Mouse (Mus musculus) midbrain, embryonic 11.5 days (tissue): ENCODE results near the gene Arhgap44. TPM values are rescaled to one million over a fixed set of nuclear protein-coding genes. Genes with fewer than 3 reads are reported as not detected.

Experiments used
- ATAC-seq: fragments of 200-750 bp; cut with Nextera tagmentation; 2 replicates; pipeline ENCODE4 v1.8.0; 2017; ENCODE audit warnings: moderate TSS enrichment, moderate library complexity; ENCODE audit not compliant: low FRiP score
- DNase-seq: peaks from one replicate; pipeline ENCODE4 v3.0.0; 2015; ENCODE audit warnings: low spot score; ENCODE audit errors: missing footprints
- H3K27ac ChIP-seq: fragments of 300-500 bp; sonication (generic); 2 replicates; pipeline ENCODE4 v1.5.1; 2014; ENCODE audit warnings: low read depth, low read length
- H3K27me3 ChIP-seq: fragments of 300-500 bp; sonication (generic); 2 replicates; pipeline ENCODE4 v1.6.1; 2014; ENCODE audit warnings: mild to moderate bottlenecking, low read length, moderate library complexity, mixed read lengths; ENCODE audit not compliant: control insufficient read depth, insufficient read depth
- H3K36me3 ChIP-seq: fragments of 300-500 bp; sonication (generic); 2 replicates; pipeline ENCODE4 v1.6.1; 2014; ENCODE audit warnings: mild to moderate bottlenecking, low read length, moderate library complexity, mixed read lengths; ENCODE audit not compliant: control insufficient read depth, insufficient read depth
- H3K4me1 ChIP-seq: fragments of 300-500 bp; sonication (generic); 2 replicates; pipeline ENCODE4 v1.6.1; 2014; ENCODE audit warnings: low read length; ENCODE audit not compliant: control insufficient read depth, insufficient read depth
- H3K4me2 ChIP-seq: fragments of 300-500 bp; sonication (generic); 2 replicates; pipeline ENCODE4 v1.6.1; 2014; ENCODE audit warnings: mild to moderate bottlenecking, moderate library complexity
- H3K4me3 ChIP-seq: fragments of 300-500 bp; sonication (generic); 2 replicates; pipeline ENCODE4 v1.5.1; 2014; ENCODE audit warnings: low read depth, low read length
- H3K9ac ChIP-seq: fragments of 300-500 bp; sonication (generic); 2 replicates; pipeline ENCODE4 v1.6.1; 2014; ENCODE audit warnings: low read length
- H3K9me3 ChIP-seq: fragments of 300-500 bp; sonication (generic); 2 replicates; pipeline ENCODE4 v1.6.1; 2016; ENCODE audit warnings: low read length; ENCODE audit not compliant: control insufficient read depth
- WGBS: fragments of 180-500 bp; shearing (Covaris S2); extraction: QIAGEN DNeasy Blood & Tissue Kit; methylation state at CpG from one replicate; pipeline ENCODE4 v1.1.7; 2014; 5-methylcytosine and 5-hydroxymethylcytosine counted together
- polyA plus RNA-seq: library from polyadenylated mRNA; unstranded; fragments of >200 nt; fragmentation: Nextera tagmentation; extraction: Ambion mirVana; gene quantifications from 2 replicates; pipeline ENCODE4 v1.2.1, GENCODE M21; 2014

The Arhgap44 gene
- polyA plus RNA-seq, 1 experiment from 2014 or later: 4.9 TPM

DNA sequence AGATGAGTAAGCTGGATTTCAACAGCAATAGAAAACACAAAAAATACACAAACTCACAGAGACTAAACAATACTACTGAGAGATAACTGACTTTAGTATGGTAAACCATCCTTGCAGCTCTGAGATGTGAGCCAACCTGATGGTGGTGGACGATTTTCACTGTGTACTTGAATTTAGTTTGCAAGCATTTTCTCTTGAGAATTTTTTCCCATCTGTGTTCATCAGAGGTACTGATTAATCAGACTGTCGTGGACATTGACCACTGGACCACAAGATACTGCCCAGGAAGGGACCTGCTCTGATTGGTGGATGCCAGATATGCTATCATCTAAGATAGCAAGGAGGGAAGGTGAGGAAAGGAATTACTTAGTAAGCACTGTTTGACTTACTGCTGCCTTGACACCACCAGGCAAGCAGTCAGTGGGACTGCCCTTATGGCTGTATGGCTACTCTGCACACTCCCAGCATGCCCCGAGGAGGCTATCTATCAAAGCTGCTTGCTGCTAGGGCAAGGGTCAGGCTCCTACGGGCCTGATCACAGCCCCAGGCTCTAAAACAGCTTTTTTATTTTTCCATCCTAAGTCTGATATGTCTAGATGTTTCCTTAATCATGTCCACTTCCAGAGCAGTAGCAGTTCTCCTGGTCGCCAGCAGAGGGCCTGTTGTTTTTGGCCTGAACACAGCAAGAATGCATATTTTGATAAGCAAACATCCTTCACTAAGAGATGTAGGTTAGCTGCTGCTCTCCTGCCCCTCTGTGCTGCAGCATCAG is 74.1 kb downstream of the Arhgap44 start:
- no peak overlapping the region for H3K27ac ChIP-seq
- ATAC-seq (no peak), DNase-seq (peak; percentile 85)
- H3K36me3 ChIP-seq: no peaks in the 10 kb centered on the region
- no peak overlapping the region for H3K9ac ChIP-seq
- WGBS: 59% methylated on average over 5 of the region's 5 CpGs
- H3K9me3 ChIP-seq: no peaks in the 10 kb centered on the region
- no peak overlapping the region for H3K4me2 ChIP-seq
- no peaks in the 10 kb centered on the region for H3K4me1 ChIP-seq
- H3K27me3 ChIP-seq: no peaks in the 10 kb centered on the region
- H3K4me3 ChIP-seq: no peak overlapping the region

- DNase-seq (no peak), ATAC-seq (no peak)
- H3K27me3 ChIP-seq: no peaks in the 10 kb centered on the region
- H3K4me3 ChIP-seq: no peak overlapping the region
- WGBS: 93% methylated on average over 8 of the region's 8 CpGs
- H3K4me1 ChIP-seq: no peaks in the 10 kb centered on the region
- H3K9me3 ChIP-seq: no peaks in the 10 kb centered on the region
- no peaks in the 10 kb centered on the region for H3K36me3 ChIP-seq
- H3K4me2 ChIP-seq: no peak overlapping the region
- H3K27ac ChIP-seq: no peak overlapping the region
- no peak overlapping the region for H3K9ac ChIP-seq
These were observed 82.0 kb downstream of the Arhgap44 start for GRCm38 (mm10) chr11:65080761-65081160.

DNA sequence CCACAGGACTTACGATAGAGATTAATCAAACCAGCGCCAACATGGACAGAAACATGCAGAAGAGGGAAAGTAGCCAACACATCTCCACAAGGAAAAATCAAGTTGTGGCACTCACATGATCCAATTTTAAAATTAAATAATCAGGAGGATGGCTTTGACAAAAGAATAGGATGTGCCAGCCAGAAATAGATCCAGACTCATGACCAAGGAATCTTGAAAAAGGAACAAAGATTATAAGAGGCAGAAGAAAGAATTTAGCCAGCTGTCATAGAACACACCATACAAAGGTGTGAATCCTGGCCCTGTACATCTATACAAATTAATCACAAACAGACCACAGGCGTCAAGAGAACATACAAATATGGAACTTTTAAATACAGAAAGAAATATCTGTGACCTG is 82.5 kb downstream of the Arhgap44 start:
- H3K27me3 ChIP-seq: no peaks in the 10 kb centered on the region
- no peaks in the 10 kb centered on the region for H3K9me3 ChIP-seq
- H3K4me2 ChIP-seq: no peak overlapping the region
- H3K36me3 ChIP-seq: no peaks in the 10 kb centered on the region
- H3K4me1 ChIP-seq: no peaks in the 10 kb centered on the region
- DNase-seq (no peak), ATAC-seq (no peak)
- H3K4me3 ChIP-seq: no peak overlapping the region
- no peak overlapping the region for H3K9ac ChIP-seq
- no peak overlapping the region for H3K27ac ChIP-seq
- 91% methylated on average over 3 of the region's 3 CpGs for WGBS

- Histone ChIP-seq H3K27me3 (no peaks in the 10 kb centered on the region), H3K4me2 (no peak overlapping the region), H3K4me1 (no peaks in the 10 kb centered on the region), H3K27ac (no peak overlapping the region), H3K9ac (no peak overlapping the region), H3K36me3 (no peaks in the 10 kb centered on the region), H3K4me3 (no peak overlapping the region), H3K9me3 (no peaks in the 10 kb centered on the region)
- DNase-seq: no peak
- 87% methylated on average over 5 of the region's 5 CpGs for WGBS
- no peak for ATAC-seq
These were observed 93.2 kb downstream of the Arhgap44 start for GRCm38 (mm10) chr11:65069609-65070008.

DNA sequence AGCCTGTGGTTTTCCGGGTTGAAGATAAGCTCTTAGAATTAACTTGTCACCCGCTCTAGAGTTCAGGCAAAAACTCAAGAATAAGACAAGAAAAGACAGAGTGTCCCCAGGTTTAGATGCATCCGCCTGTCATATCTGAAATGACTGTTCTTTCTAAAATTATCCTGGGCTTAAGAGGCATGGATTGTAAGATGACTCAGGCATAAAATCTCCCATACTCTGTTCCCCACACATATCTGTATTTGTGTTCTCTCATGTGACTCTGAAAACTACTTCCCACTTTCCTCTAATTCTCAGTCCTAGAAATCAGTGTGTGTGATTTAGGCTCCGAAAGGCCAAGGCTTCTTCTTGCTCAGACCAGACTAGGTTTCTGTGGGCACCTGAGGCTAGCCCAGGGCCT is 93.7 kb downstream of the Arhgap44 start:
- Histone ChIP-seq H3K4me3 (no peak overlapping the region), H3K4me2 (no peak overlapping the region), H3K9ac (no peak overlapping the region), H3K9me3 (no peaks in the 10 kb centered on the region), H3K36me3 (no peaks in the 10 kb centered on the region), H3K4me1 (no peaks in the 10 kb centered on the region), H3K27me3 (no peaks in the 10 kb centered on the region), H3K27ac (no peak overlapping the region)
- ATAC-seq (no peak), DNase-seq (no peak)
- WGBS: 60% methylated on average over 4 of the region's 4 CpGs

GRCm38 (mm10) chr11:65065201-65065600 is 97.6 kb downstream of the Arhgap44 start:
- H3K9me3 ChIP-seq: no peaks in the 10 kb centered on the region
- no peak overlapping the region for H3K27ac ChIP-seq
- H3K36me3 ChIP-seq: no peaks in the 10 kb centered on the region
- H3K27me3 ChIP-seq: no peaks in the 10 kb centered on the region
- no peak overlapping the region for H3K4me3 ChIP-seq
- H3K4me2 ChIP-seq: no peak overlapping the region
- no peaks in the 10 kb centered on the region for H3K4me1 ChIP-seq
- no peak overlapping the region for H3K9ac ChIP-seq
- ATAC-seq: no peak
- no peak for DNase-seq
- 88% methylated on average over 13 of the region's 13 CpGs for WGBS

- Histone ChIP-seq H3K9ac (no peak overlapping the region), H3K27me3 (no peaks in the 10 kb centered on the region), H3K27ac (no peak overlapping the region), H3K9me3 (no peaks in the 10 kb centered on the region), H3K4me3 (no peak overlapping the region), H3K4me1 (peaks cover 9% of the 10 kb centered on the region; the same call in 1 of the 2 replicates), H3K36me3 (no peaks in the 10 kb centered on the region), H3K4me2 (no peak overlapping the region)
- no peak for ATAC-seq
- no peak for DNase-seq
- 57% methylated on average over 3 of the region's 3 CpGs for WGBS
These were observed 101.3 kb downstream of the Arhgap44 start for GRCm38 (mm10) chr11:65061437-65061836.

DNA sequence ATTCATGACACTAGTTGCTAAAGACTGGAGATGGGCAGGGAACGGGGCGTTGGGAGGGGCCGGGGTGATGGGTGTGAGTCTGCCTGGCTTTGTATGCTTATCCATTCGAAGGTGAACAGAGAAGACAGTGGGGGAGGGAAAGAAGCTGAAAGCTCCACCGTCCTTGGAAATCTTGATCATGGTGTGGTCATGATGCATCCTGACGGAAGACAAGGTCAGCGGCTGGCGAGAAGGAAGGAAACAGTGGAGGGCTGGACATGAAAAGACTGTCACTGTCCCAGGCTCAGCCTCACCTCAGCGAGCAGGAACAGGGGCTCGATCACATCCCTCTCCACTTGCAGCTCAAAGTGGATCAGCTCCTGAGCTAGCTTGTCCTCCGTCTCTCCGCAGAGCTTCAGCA is 103.2 kb downstream of the Arhgap44 start:
- H3K9me3 ChIP-seq: no peaks in the 10 kb centered on the region
- no peaks in the 10 kb centered on the region for H3K36me3 ChIP-seq
- no peak for ATAC-seq
- no peak overlapping the region for H3K27ac ChIP-seq
- no peak overlapping the region for H3K9ac ChIP-seq
- H3K4me3 ChIP-seq: no peak overlapping the region
- DNase-seq: no peak
- peaks cover 9% of the 10 kb centered on the region; the same call in 1 of the 2 replicates for H3K4me1 ChIP-seq
- WGBS: 85% methylated on average over 12 of the region's 12 CpGs
- no peaks in the 10 kb centered on the region for H3K27me3 ChIP-seq
- H3K4me2 ChIP-seq: no peak overlapping the region

- Histone ChIP-seq H3K27ac (no peak overlapping the region), H3K27me3 (no peaks in the 10 kb centered on the region), H3K36me3 (no peaks in the 10 kb centered on the region), H3K4me3 (no peak overlapping the region), H3K9ac (no peak overlapping the region), H3K4me1 (peaks cover 9% of the 10 kb centered on the region; the same call in 1 of the 2 replicates), H3K4me2 (no peak overlapping the region), H3K9me3 (no peaks in the 10 kb centered on the region)
- WGBS: 72% methylated on average over 7 of the region's 7 CpGs
- no peak for DNase-seq
- ATAC-seq: 0 out of 2 replicates have a peak, but pooled peaks have one; percentile 44
These were observed 104.4 kb downstream of the Arhgap44 start for GRCm38 (mm10) chr11:65058224-65058908.
